Mouse (Mus musculus): ENCODE measurements around the gene Slc5a1.

Slc5a1 gene

DNA sequence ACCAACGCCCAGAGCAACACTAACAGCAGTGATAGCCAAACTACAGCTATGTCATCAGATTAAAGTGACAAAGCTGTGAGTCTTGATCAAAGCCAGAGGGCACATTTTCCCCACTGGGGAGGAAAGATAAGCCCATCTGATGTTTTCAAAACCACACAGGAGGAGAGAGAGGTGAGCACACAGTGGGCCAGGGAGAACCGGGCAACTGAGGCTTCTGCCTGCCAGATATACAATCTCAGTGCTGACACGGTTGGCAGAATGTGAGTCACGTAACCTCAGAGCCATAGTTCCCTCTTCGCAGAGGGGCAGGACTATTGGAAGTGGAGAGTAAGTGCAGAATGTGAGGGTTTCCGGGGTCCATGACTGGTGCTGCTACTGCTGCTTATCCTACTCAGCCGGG is 89.5 kb downstream of the Slc5a1 start:
- no peak for DNase-seq (ENCODE audit: low spot score)

DNA sequence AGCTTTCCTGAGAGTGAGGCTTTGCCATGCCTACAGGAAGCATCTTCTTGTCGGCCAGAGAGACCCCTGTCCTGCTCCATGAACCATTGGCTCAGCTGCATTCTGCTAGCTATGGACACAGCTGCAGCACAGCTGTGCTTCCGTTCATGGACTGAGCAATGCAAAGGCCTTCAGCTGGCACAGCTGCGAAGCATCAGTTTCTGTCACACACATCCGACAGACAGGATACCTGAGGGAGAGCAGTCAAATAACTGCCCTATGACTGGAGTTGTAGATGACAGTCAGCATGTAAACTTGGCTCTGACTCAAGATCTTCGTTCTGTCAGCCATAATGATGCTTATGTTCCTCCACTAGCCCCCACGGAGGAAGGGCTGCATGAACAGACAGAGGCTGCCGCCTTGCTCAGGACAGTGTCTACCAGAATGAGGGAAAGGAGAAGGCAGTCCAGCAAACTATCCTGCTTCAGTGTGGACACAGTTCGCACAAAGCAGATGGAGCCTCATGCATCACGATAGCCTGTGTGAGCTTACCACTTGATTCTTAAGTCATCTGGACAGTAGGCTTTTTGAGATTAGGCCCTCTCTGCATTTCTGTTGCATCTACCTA is 91.3 kb downstream of the Slc5a1 start:
- DNase-seq (ENCODE audit: low spot score): no peak

DNA sequence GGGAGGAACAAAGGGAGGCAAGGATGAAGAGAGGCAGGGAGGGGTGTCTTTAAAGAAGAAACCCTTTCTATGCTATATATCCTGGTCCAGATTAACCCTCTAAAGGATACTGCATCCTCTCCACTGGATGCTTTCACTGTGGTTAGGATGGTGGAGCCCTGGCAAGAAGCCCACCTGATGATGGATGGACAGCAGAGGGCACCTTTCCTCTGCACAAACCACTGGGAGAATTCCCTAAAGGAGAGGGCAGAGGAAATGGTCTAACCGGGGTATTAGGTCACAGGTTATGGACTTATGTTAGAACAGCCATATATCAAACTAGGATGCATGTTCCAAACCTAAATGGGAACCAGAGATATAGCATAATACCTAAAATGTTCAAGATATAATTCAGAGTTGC is 96.1 kb downstream of the Slc5a1 start:
- no peak for DNase-seq (ENCODE audit: low spot score)

DNA sequence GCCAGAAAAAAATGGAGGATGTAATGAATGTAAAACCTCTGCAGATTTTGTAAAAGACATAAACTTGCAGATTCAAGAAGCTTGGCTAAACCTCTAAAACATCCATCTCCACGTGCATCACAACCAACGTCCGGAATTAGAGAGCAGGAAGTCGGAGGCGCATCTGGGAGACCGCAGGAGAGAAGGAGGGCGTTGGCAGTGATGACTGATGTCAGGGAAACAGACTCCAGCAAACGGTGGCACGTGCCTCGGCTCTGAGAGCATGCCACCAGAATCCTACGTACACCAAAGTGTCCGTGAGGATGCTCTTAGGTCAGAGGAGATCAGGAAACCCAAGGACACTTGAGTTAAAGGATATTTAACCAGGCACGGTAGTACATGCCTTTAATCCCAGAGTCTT is 97.7 kb downstream of the Slc5a1 start:
- peak; percentile 3 for DNase-seq (ENCODE audit: low spot score)

DNA sequence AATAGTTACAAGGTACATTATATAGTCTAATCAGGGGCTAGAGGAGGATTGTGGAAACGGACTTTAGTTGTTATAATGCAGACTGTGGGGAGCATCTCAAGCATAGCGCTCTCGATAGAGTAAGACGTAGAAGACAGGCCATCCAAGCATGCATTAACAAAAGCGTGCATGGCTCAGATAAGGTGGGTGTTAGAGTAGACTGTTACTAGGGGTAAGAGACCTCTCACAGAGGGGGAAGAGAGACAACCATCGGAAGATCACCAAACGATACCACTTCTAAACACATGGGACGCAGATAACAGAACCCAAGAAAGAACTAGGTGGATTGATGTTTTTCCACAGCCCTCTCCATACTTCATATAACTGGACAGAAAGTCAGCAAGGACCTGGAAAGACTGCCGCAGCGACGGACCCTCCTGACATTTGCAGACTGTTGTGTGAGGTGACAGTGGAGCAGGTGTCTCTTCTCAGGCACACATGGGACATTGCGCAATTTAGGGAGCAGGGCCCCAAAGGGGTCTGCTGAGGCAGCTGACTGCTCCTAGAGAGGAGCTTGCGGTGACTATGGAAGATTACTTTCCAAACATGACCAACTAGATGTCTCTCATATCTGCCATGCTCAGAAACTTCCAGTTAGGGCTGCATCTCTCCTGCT is 98.6 kb downstream of the Slc5a1 start:
- DNase-seq (ENCODE audit: low spot score): no peak

DNA sequence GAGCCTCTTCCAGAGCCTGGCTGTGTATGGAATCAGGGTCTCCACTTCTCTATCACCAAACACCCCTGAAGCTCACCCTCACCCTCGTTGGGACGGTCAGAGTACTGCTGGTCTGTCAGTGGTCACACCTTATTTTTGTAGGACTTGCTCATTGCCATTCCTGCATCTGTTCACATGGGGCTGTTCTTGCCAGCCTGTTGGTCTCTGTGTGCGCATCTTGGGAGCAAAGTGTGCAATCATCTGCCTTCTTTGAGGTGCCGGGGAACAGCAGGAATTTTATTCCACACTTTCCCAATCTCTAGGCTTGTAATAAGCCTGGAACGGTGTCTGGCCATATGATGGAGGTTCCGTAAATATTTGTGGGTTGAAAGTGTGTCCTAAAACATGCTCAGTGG is 99.1 kb downstream of the Slc5a1 start:
- DNase-seq (ENCODE audit: low spot score): no peak

DNA sequence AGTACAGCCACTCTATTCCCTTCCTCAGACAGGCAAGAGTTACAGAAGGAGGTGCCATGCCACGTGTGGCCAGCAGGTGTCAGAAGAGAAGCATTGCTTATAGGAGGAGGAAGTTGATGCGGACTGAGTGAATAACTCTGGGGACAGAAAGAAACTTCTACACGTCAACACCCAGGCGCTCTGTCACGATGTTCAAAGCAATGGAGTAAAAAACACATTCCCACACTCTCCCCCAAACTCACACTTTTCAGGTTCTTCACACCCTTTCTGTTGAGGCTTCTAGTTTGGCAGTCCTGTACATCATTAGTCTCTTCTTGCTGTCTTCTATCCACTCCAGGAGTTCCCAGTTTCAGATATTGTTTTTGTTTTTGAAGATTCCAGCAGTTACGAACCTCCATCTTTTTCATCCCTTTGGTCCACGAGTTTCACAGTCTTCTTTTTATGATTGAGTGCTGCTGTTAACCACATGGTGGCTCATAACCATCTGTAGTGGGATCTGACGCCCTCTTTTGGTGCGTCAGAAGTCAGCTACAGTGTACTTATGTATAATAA is 99.7 kb downstream of the Slc5a1 start:
- DNase-seq (ENCODE audit: low spot score): peak; percentile 96

DNA sequence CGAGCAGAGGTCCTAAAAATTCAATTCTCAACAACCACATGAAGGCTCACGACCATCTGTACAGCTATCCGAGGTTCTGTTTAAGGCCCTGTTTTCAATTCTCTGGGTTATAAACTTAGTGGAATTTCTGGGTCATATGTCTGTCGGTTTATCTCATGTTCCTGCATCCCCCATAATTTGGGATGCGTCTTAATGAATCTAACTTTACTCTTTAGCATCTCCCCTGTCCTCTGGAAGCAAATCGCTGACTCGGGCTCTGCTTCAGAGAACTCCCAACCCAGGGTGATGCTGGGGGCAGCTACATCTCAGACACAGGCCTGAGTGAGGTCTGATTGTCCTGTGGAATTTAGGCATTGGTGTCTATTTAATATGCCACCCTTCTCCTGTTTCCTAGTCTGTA is 100.3 kb downstream of the Slc5a1 start:
- DNase-seq (ENCODE audit: low spot score): no peak

DNA sequence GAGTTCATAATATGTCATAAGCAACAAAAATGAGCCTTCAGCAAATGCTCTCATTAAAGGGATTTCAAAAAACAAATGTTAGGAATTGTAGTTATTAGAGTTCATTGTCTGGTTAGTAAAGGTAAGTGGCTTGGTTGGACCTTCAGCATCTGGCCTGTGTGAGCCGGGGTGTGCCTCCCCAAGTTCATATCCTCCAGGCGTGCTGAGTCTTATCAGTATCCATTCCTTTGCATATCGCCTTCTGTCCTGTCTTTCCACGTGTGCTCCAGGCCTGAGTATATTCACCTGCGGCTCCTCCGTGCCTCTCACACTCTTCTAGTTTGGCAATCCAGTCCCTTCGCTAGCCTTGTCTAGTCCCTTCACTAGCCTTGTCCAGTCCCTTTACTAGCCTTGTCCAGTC is 102.3 kb downstream of the Slc5a1 start:
- no peak for DNase-seq (ENCODE audit: low spot score)

DNA sequence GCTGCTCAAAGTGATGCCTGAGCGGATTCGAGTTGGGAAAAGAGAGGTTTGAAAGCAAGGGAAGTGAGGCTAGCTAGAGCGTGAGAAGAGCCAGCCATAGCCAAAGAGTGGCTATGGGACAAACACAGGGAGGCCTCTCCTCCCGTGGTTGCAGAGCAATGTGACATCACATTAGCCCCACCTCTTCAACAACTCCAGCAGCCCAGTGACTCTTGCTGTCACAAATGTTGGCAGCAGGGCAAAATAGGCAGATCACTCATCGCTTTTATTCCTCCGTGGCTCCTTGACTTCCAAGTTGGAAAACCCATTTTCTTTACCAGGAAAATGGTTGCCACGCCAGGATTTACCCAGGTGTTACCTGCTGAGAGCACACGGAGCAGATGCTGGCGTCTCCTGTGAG is 103.1 kb downstream of the Slc5a1 start:
- DNase-seq (ENCODE audit: low spot score): no peak

DNA sequence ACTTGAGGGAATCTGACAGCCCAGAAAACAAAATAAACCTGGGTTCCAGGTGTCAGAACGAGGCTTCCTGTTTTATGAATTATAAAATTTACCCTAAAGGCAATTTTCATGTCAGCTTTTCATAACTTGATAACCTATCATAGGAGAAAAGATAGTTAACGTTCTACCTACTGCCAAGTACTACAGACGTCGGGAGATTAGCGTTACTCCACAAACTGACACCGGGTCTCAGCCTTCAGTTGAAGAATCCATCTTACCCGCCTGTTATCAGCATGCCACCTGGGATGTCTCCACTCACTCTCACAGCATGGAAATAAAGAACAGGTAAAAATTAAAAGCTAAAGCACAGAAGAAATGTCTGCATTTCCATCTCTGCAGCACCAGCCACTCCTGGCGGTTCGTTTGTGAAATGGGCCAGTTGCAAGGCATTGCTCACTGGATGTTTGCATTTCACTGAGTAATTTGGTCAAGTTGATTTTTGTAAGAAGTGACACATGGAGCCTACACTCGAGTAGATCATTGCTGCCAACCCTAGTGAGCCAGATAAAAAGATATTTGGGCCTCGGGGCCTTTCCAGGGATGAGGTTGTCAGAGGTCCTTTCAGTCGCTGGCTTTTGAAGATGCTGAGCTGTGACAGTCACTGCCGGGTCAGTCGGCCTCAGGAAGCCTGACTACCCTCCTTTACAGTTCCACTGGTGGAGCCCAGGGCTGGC is 104.7 kb downstream of the Slc5a1 start:
- DNase-seq (ENCODE audit: low spot score): no peak

DNA sequence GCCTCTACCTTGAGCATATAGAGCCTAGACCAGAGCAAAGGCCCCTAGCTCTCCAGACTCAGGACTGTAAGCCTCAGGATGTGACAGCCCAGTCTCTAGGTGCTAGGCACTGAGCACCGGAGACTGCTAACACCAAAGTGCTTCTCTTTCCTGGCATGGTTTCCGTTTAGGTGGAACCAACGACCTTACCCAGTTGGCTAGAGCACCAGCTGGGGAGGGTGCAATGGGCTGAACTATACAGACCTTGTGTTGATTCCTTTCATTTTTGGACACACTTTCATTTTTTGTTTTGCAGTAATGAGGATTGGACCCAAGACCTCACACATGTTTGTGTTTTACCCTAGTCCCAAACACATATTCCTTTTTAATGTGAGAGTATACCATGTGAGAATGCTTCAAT is 106.5 kb downstream of the Slc5a1 start:
- DNase-seq (ENCODE audit: low spot score): no peak

DNA sequence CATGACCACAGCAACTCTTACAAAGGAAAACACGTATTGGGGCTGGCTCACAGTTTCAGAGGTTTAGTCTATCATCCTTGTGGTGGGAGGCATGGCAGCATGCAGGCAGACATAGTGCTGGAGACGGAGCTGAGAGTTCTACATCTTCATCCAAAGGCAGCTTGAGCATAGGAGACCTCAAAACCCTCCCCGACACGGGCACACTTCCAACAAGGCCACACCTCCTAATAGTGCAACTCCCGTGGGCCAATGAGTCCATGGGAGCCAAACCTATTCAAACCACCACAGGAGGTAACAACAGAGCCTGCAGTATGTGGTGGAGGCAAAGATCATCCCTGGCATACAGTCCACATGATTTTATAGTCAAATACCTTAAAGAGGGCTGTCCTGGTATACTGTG is 107.2 kb downstream of the Slc5a1 start:
- DNase-seq (ENCODE audit: low spot score): no peak

Data from embryo, embryonic 10 days (tissue).